Mouse (Mus musculus) 3T3-L1 (cell line): ENCODE measurements around the gene Pde1b.

Source experiments
- DNase-seq: peaks from one replicate; pipeline ENCODE4 v3.0.0-alpha.2; 2015; ENCODE audit warnings: low read depth, low spot score

Gene Pde1b

GRCm38 (mm10) chr15:103502435-103503250 is at the start of gene Pde1b:
TSS of gene Pde1b (plus strand) at chr15:103503034.
- DNase-seq = no peak

DNA sequence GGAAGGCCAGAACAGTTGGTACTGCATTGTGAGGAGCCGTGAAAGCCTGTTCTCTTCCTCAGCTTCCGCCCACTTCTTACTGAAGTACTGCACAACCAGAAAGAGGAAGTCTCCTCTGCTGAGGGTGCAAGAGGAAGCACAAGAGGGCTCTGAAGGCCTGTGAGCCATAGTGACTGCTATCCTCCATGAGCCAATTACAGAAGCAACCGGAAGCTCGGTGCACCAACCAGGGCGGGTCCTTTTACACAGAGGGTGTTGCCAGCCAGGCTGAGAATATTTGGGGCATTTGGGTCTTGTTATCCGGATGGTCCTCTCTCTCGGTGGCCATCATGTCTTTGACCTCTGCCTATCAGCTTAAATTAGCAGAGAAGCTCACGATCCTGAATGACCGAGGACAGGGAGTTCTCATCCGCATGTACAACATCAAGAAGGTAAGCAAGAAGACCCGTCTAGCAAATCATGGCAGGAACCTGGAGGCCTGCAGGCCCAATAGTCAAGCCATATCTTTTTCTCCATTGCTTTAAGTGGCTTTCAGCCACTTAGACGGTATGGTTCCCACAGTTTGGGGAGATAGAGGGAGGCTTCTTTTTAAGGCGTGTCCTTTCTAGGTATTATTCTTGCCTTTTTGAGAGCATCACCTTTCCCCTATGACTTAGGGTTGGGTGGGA is 49.1 kb upstream of the Pde1b start, which contains the start of gene Nckap1l:
Gene Nckap1l (plus strand): TSS at position 244 of the 668 bp plus-strand sequence.
- DNase-seq = no peak

GRCm38 (mm10) chr15:103454449-103454848 is 48.4 kb upstream of the Pde1b start:
- DNase-seq = no peak

DNA sequence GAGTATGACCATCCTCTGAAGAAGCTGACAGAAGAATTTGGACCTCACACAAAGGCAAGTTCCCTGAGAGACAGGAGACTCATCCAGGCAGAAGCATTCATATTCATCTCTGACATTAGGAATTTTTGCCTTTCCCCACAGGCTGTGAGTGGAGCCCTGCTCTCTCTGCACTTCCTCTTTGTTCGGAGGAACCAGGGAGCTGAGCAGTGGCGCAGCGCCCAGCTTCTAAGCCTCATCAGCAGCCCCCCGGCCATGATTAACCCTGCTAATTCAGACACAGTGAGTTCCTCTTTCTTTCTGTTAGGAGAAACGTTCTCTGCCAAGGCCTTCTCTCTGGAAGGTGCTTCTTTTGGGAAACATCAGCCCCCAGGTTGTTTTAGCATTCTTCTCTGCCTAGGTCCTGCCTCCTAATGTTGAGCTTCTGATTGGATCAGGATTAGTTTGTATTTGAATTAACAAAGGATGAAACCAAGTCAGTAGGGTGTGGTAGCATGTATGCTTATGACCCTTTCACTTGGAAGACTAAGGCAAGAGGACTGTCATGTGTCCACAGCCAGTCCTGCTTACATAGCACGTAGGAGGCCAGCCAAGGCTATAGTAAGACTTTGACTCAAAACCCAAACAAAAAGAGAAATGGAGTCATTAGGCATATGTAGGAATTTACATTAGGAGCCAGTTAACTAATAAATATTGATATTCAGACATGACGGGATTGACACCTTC is 40.1 kb upstream of the Pde1b start:
- DNase-seq = no peak

DNA sequence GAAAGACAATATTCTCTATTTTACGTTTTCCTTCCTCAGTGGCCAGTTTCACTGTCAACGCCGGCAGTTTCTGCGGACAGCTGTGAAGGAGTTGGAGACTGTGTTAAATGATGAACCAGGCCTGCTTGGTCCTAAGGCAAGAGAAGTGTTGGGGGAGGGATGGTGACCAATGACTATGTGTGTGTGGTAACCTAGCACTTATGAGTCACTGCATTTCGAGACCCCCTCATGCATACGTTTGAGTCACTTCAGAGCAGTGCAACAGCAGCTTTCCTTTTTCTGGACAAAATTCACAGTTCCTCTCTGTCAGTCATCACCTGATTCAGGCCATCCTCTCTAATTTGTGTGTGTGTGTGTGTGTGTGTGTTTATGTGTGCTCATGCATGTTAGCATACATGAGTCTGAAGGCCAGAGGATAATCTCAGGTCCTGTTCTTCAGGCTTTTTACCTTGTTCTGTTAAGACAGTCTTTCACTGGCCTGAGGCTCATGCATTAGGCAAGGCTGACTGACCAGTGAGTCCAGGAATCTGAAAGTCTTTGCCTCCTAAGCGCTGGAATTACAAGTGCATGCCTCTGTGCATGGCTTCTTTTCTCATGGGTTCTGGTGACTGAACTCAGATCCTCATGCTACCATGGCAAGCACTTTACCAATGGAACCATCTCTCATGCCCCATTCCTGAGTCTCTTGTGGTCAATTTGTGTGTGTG is 31.2 kb upstream of the Pde1b start:
- DNase-seq = peak; percentile 51

GRCm38 (mm10) chr15:103472265-103472664 is 30.6 kb upstream of the Pde1b start:
- peak; percentile 49 for DNase-seq

GRCm38 (mm10) chr15:103473182-103473581 is 29.7 kb upstream of the Pde1b start:
- DNase-seq = no peak

- no peak for DNase-seq
Observed at GRCm38 (mm10) chr15:103473769-103474168, 29.1 kb upstream of the Pde1b start.

DNA sequence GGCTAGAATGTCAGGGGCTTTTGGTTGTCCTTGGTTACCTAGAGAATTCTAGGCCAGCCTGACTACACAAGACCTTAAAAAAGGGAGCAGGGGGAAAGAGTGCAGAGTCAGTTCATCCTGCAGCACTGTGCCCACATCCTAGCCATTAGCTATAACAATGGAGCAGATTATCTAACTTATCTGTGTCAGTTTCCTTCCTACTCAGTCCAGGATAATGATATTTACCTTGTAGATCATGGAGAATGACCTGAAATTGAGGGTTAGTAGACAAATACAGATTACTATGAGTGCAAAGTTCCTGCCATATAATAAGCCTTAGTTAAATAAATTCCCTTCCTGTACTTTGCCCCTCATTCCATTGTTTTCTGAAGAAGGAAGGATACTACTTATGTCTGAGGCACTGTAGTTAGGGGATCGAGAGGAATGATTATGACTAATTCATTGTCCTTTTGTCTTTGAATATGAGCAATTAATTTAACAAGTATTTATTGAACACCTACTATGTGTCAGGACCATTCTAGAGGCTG is 23.7 kb upstream of the Pde1b start:
- no peak for DNase-seq

DNA sequence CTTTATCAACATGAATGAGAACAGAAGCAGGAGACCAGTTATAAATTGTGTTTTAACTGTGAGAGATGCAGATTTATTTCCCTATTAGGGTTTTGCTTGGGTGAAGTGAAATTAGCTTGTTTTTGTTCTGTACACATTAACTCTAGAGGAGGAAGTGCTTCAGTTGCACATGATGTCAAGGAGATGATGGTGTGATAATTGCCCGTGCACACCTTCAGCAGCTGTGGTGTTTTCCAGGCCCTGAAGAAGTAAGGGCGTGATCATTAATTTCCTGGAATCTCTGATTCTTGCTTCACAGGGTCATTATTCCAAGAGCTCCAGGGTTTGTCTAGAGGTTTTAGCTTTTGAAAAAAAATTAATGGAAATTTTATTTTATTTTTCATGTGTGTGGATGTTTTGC is 22.7 kb upstream of the Pde1b start:
- no peak for DNase-seq

- peak; percentile 56 for DNase-seq
Observed at GRCm38 (mm10) chr15:103482488-103482887, 20.3 kb upstream of the Pde1b start.

- DNase-seq = no peak
Observed at GRCm38 (mm10) chr15:103484490-103484889, 18.3 kb upstream of the Pde1b start.

- DNase-seq = no peak
Observed at GRCm38 (mm10) chr15:103485106-103485505, 17.7 kb upstream of the Pde1b start.

GRCm38 (mm10) chr15:103486658-103487057 is 16.2 kb upstream of the Pde1b start:
- no peak for DNase-seq

GRCm38 (mm10) chr15:103488336-103488735 is 14.5 kb upstream of the Pde1b start:
- DNase-seq = no peak

- peak; percentile 98 for DNase-seq
Observed at GRCm38 (mm10) chr15:103496204-103497140, 6.4 kb upstream of the Pde1b start.

DNA sequence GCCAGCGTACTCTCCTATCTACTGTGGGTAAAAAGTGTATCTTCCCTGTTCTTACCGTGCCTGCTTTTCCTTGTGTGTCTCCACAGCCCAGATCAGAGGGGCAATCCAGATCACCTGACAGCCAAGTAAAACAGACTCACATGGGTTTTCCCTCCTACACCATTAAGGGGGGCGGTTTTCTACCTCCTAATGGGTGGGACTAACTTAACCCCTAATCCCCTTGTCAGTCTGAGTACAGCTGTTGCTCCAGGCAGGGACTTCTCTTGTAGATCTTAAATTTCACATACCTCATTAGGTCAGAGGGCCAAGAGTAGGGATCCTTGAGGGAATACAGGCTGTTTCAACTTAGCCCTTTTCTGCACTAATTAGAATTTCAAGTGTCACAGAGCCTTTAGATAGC is 4.7 kb upstream of the Pde1b start:
- DNase-seq = no peak

GRCm38 (mm10) chr15:103500723-103501122 is 2.1 kb upstream of the Pde1b start:
- no peak for DNase-seq

GRCm38 (mm10) chr15:103501186-103501585 is 1.6 kb upstream of the Pde1b start:
- DNase-seq = no peak

DNA sequence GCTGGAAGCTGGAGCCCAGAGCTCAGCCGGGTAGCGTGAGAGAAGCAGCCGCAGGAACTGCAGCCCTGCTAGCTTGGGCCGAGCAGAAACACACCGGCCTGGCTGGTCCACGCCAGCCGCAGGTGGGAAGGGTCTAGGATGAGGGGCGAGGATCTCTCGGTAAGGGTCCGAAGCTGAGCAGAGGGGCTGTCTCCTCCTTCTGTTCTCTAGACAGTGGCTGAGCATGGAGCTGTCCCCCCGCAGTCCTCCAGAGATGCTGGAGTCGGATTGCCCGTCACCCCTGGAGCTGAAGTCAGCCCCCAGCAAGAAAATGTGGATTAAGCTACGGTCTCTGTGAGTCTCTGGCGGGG is 392 bp downstream of the Pde1b start:
- DNase-seq = no peak
